In the genomic region with DNA sequence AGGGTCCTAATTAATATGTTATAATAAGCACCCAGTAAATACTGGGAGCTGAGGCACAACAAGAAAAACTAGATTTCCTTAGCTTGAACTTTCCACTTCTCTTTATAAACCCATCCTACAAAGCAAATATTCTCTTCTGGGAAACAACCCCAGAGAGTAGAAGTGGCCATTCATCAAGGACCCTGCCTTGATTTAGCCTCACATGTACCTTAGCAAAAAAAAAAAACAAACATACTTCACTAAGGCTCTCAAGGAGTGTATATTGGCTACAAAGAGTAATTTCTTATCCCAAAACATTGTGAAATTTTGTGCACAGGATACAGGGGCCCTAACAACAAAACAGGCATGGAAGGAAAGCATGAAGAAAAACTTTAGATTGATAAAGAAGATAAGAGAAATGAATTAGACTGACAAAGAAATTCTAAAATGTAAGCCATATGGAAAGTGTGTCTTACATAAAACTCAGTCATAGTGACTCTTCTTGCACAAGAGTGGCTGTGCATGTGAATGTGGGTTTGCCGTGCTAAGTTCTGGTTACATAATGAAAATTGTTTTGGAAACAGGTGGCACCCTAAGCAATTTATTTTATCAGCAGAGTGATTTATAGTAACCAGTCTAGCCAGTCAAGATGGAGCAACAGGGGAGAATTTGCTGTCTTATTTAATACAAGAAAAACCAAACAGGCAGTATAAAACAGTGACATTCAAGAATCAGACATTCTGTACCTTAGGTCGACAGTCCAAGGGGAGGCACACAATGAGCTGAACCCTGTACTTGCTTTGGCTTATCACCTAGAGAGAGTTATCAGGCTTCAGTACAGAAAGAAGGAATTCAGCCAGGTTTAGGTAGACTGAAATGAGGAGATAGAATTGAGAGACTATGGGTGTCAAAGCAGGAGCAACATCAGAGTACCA, we compare ENCODE assay signal across 8 mouse cellular contexts. TPM values are rescaled to one million over a fixed set of nuclear protein-coding genes. Genes with fewer than 3 reads are reported as not detected.
DNase-seq lines count a peak whose midpoint lies in the region; ATAC-seq and TF ChIP-seq lines count a peak whose summit lies in the region.

No protein-coding gene starts in this region.

- no peaks in the 10 kb centered on the region for H3K9me3 ChIP-seq in kidney, embryonic 14.5 days (ENCODE audit: control insufficient read depth, low read length)
- no peaks in the 10 kb centered on the region for H3K9me3 ChIP-seq in embryonic facial prominence, embryonic 11.5 days (replicated peaks; ENCODE audit: control insufficient read depth, low read length)
- no peaks in the 10 kb centered on the region for H3K9me3 ChIP-seq in intestine, embryonic 15.5 days

- no peak for DNase-seq in kidney, adult 18-20 months
- DNase-seq in embryonic facial prominence, embryonic 11.5 days (ENCODE audit: low spot score) = no peak
- no peak for DNase-seq in cerebellum, postnatal 14 days
- no peak for DNase-seq in left cerebral cortex, postnatal 14 days (ENCODE audit: low spot score in 2 of 2)
- no peak for DNase-seq in testis, postnatal 10 days (ENCODE audit: low spot score)

- no peak for TF ChIP-seq POLR2A in myocyte (IDR thresholded peaks at IDR 0.05; ENCODE audit: insufficient read length, low read depth)

- H3K9ac ChIP-seq in kidney, embryonic 14.5 days (ENCODE audit: low read depth, low read length) = peak overlapping the region; percentile 90; the same call in 1 of the 2 replicates
- H3K9ac ChIP-seq in embryonic facial prominence, embryonic 11.5 days (replicated peaks; ENCODE audit: low read length) = peak overlapping the region; percentile 94
- peak overlapping the region; percentile 79 for H3K9ac ChIP-seq in intestine, embryonic 15.5 days

- intact Hi-C loops in left cerebral cortex, postnatal 14 days (cut with DNase I) = no loop called here

- H3K36me3 ChIP-seq in kidney, embryonic 14.5 days (ENCODE audit: control insufficient read depth, insufficient read depth, low read length) = peaks cover 7% of the 10 kb centered on the region; the same call in 1 of the 2 replicates
- H3K36me3 ChIP-seq in embryonic facial prominence, embryonic 11.5 days (replicated peaks; ENCODE audit: control insufficient read depth, insufficient read depth, low read depth, low read length) = no peaks in the 10 kb centered on the region
- 0 out of 2 replicates have a peak, but pooled peaks cover under 1% of the 10 kb centered on the region for H3K36me3 ChIP-seq in intestine, embryonic 15.5 days
- H3K36me3 ChIP-seq in myocyte (ENCODE audit: control insufficient read depth, insufficient read depth) = peaks cover 8% of the 10 kb centered on the region

- no peaks in the 10 kb centered on the region for H3K27me3 ChIP-seq in kidney, embryonic 14.5 days (ENCODE audit: control insufficient read depth, insufficient read depth, low read length)
- no peaks in the 10 kb centered on the region for H3K27me3 ChIP-seq in embryonic facial prominence, embryonic 11.5 days (ENCODE audit: control insufficient read depth, insufficient read depth, low read length)
- H3K27me3 ChIP-seq in intestine, embryonic 15.5 days (replicated peaks) = no peaks in the 10 kb centered on the region
- H3K27me3 ChIP-seq in myocyte (ENCODE audit: control insufficient read depth, insufficient read depth, insufficient read length) = no peaks in the 10 kb centered on the region

- H3K4me1 ChIP-seq in kidney, embryonic 14.5 days (ENCODE audit: control insufficient read depth, insufficient read depth, low read length) = peaks cover 10% of the 10 kb centered on the region
- no peaks in the 10 kb centered on the region for H3K4me1 ChIP-seq in embryonic facial prominence, embryonic 11.5 days (ENCODE audit: control insufficient read depth, insufficient read depth, low read length)
- peaks cover 12% of the 10 kb centered on the region for H3K4me1 ChIP-seq in intestine, embryonic 15.5 days (replicated peaks)

- 77% methylated on average over 2 of the region's 2 CpGs for WGBS in kidney, embryonic 14.5 days
- 88% methylated on average over 2 of the region's 2 CpGs for WGBS in embryonic facial prominence, embryonic 11.5 days
- 62% methylated on average over 2 of the region's 2 CpGs for WGBS in intestine, embryonic 15.5 days

- H3K4me2 ChIP-seq in kidney, embryonic 14.5 days (replicated peaks; ENCODE audit: low read depth, low read length) = peak overlapping the region; percentile 92
- peak overlapping the region; percentile 89 for H3K4me2 ChIP-seq in embryonic facial prominence, embryonic 11.5 days (ENCODE audit: low read depth, low read length)
- H3K4me2 ChIP-seq in intestine, embryonic 15.5 days (replicated peaks) = peak overlapping the region; percentile 89
- H3K4me2 ChIP-seq in myocyte (ENCODE audit: low read depth) = peak overlapping the region; percentile 86

- no peak overlapping the region for H3K27ac ChIP-seq in kidney, embryonic 14.5 days (ENCODE audit: low read depth, low read length)
- no peak overlapping the region for H3K27ac ChIP-seq in embryonic facial prominence, embryonic 11.5 days (replicated peaks; ENCODE audit: low read depth, low read length)
- no peak overlapping the region for H3K27ac ChIP-seq in intestine, embryonic 15.5 days

- no peak for ATAC-seq in kidney, embryonic 14.5 days (ENCODE audit: low FRiP score, low TSS enrichment)
- no peak for ATAC-seq in embryonic facial prominence, embryonic 11.5 days (replicated peaks; ENCODE audit: insufficient number of reproducible peaks, low FRiP score, low TSS enrichment, low read depth)
- no peak for ATAC-seq in intestine, embryonic 15.5 days

- H3K4me3 ChIP-seq in kidney, embryonic 14.5 days (ENCODE audit: low read length) = peak overlapping the region; percentile 96; the same call in 1 of the 2 replicates
- peak overlapping the region; percentile 84 for H3K4me3 ChIP-seq in embryonic facial prominence, embryonic 11.5 days (ENCODE audit: low read depth, low read length)
- peak overlapping the region; percentile 84 for H3K4me3 ChIP-seq in intestine, embryonic 15.5 days (replicated peaks)
- H3K4me3 ChIP-seq in myocyte = peak overlapping the region; percentile 55

- peak overlapping the region; percentile 78 for H3ac ChIP-seq in myocyte (ENCODE audit: control insufficient read depth, insufficient read length)

- peaks cover 4% of the 10 kb centered on the region for H3K79me2 ChIP-seq in myocyte (ENCODE audit: control insufficient read depth, insufficient read depth)

TF ChIP-seq in myocyte, 11 proteins besides CTCF, POLR2A, EP300 and RAD21:
- TF ChIP-seq MYOD1 (IDR thresholded peaks at IDR 0.05; ENCODE audit: control insufficient read depth in 1 of 3, insufficient read length in 2 of 3, low read depth in 2 of 3) (no peak), USF1 (IDR thresholded peaks at IDR 0.05; ENCODE audit: low read depth) (no peak), CEBPB (IDR thresholded peaks at IDR 0.05; ENCODE audit: insufficient read depth, poor library complexity, severe bottlenecking) (0 out of 2 replicates have a peak, but pooled peaks have one; percentile 12)
TF ChIP-seq in myocyte: peak in this region for 1.

RNA-seq across cellular contexts. Expression of gene Gpam, which starts 26.6 kb away (rescaled TPM):
- polyA plus RNA-seq in kidney, embryonic 14.5 days (2014; fragmentation: Nextera tagmentation; extraction: Ambion mirVana) = 11.8 and 22.2 TPM in 2 replicates
- polyA plus RNA-seq in embryonic facial prominence, embryonic 11.5 days (2014; fragmentation: Nextera tagmentation; extraction: Ambion mirVana) = 16.4 and 18.7 TPM in 2 replicates
- 23.5 and 24.5 TPM in 2 replicates for polyA plus RNA-seq in intestine, embryonic 15.5 days (2015; fragmentation: Nextera tagmentation; extraction: Ambion mirVana)
- 18.1 TPM for polyA plus RNA-seq in myocyte (2012; fragmentation: generic; extraction: Trizol)
- 10 to 100 TPM; 65.0 to 66.0 TPM for total RNA-seq in left cerebral cortex, postnatal 14 days (2021)
